Comparison of ENCODE assay signal across 27 mouse cellular contexts in genomic region chr6:48613464-48613863, GRCm38 (mm10). TPM values are rescaled to one million over a fixed set of nuclear protein-coding genes. Genes with fewer than 3 reads are reported as not detected.
DNase-seq lines count a peak whose midpoint lies in the region; ATAC-seq and TF ChIP-seq lines count a peak whose summit lies in the region.
"Had no signal": no experiment of that assay in that cellular context is flagged by ENCODE, and none has a peak within 500 bp of the region (broad histone marks: within the 10 kb centered on the region; RNA-seq: fewer than 3 reads in every experiment).

No protein-coding gene starts in this region.

- H3K4me2 ChIP-seq in heart, embryonic 13.5 days: no peak overlapping the region
- no peak overlapping the region for H3K4me2 ChIP-seq in CH12.LX (ENCODE audit: insufficient read depth, low read depth, poor library complexity, severe bottlenecking)

- H3K27me3 ChIP-seq in heart, embryonic 13.5 days (replicated peaks): no peaks in the 10 kb centered on the region
- H3K27me3 ChIP-seq in testis, adult 2 months (ENCODE audit: control insufficient read depth, insufficient read depth, low read length): no peaks in the 10 kb centered on the region
- no peaks in the 10 kb centered on the region for H3K27me3 ChIP-seq in CH12.LX (replicated peaks)
- H3K27me3 ChIP-seq: Patski had no signal

- DNase-seq in heart, adult 11 months: no peak
- no peak for DNase-seq in testis, postnatal 14 days (ENCODE audit: low spot score)
- DNase-seq in CH12.LX (ENCODE audit: extremely low read depth): no peak
- DNase-seq in right cerebral cortex, adult 18-20 months: no peak
- DNase-seq: adrenal gland, adult 2 months; adrenal gland, adult 8-10 months; adrenal gland, postnatal 10 days; adrenal gland, postnatal 14 days; adrenal gland, postnatal 25 days; adrenal gland, postnatal 36 days; B cell, adult 2 months; cerebellum, adult 11 months; cerebellum, adult 11-12 months; cerebellum, adult 18-20 months; cerebellum, adult 2 months had no signal

- dilution Hi-C loops in CH12.LX (cut with MboI; ENCODE audit: extremely low pct_ligation_motif_present, extremely low pct_unique_long_range_greater_than_20kb, low sequenced_read_pairs): no loop called here

- H3K79me2 ChIP-seq in CH12.LX (replicated peaks; ENCODE audit: control insufficient read depth, extremely low read depth, insufficient read depth, poor library complexity, severe bottlenecking): no peaks in the 10 kb centered on the region

- H3K4me1 ChIP-seq in heart, embryonic 13.5 days: peaks cover 10% of the 10 kb centered on the region
- no peaks in the 10 kb centered on the region for H3K4me1 ChIP-seq in testis, adult 2 months (ENCODE audit: control insufficient read depth, insufficient read depth, low read length)
- H3K4me1 ChIP-seq in CH12.LX (ENCODE audit: control insufficient read depth in 1 of 2, insufficient read depth in 2 of 2): peaks cover 0 to 12% of the 10 kb centered on the region in 2 experiments; a peak in 1 of 4 replicates

- no peak for TF ChIP-seq RAD21 in CH12.LX (IDR thresholded peaks at IDR 0.05; ENCODE audit: low read depth, low read length)

- no peak for TF ChIP-seq POLR2A in testis, adult 2 months (IDR thresholded peaks at IDR 0.05; ENCODE audit: control insufficient read depth, low read depth, low read length)
- TF ChIP-seq POLR2A in CH12.LX (IDR thresholded peaks at IDR 0.05; ENCODE audit: low read depth, low read length): no peak

- peaks cover 37% of the 10 kb centered on the region for H3K36me3 ChIP-seq in heart, embryonic 13.5 days
- no peaks in the 10 kb centered on the region for H3K36me3 ChIP-seq in testis, adult 2 months (ENCODE audit: control insufficient read depth, insufficient read depth, low read length)
- H3K36me3 ChIP-seq in CH12.LX (replicated peaks in 1 of 2; ENCODE audit: control insufficient read depth in 1 of 2, insufficient read depth in 1 of 2, low read length in 1 of 2): peaks cover 13 to 81% of the 10 kb centered on the region in 2 experiments
- H3K36me3 ChIP-seq: G1E had no signal

- no peak overlapping the region for H3K4me3 ChIP-seq in heart, embryonic 13.5 days
- H3K4me3 ChIP-seq in testis, adult 2 months (ENCODE audit: control insufficient read depth, low read depth, low read length): peak overlapping the region; percentile 82
- H3K4me3 ChIP-seq in CH12.LX (replicated peaks in 1 of 3; ENCODE audit: low read depth in 2 of 3, low read length in 2 of 3, poor library complexity in 1 of 3): no peak overlapping the region

- no peaks in the 10 kb centered on the region for H3K9me3 ChIP-seq in heart, embryonic 13.5 days
- no peaks in the 10 kb centered on the region for H3K9me3 ChIP-seq in CH12.LX (replicated peaks; ENCODE audit: low read length)
- H3K9me3 ChIP-seq: G1E had no signal

- in situ Hi-C loops in CH12.LX (cut with MboI; ENCODE audit: low pct_ligation_motif_present, low pct_unique_long_range_greater_than_20kb, low sequenced_read_pairs): no loop called here

- 71% methylated on average over 4 of the region's 4 CpGs for WGBS in heart, embryonic 13.5 days

- ATAC-seq in heart, embryonic 13.5 days (ENCODE audit: extremely low read depth, insufficient number of reproducible peaks, low FRiP score, low TSS enrichment): no peak
- ATAC-seq: activated CD4-positive, CD25-positive, alpha-beta regulatory T cell, adult 4 months; CD4-positive, CD25-positive, alpha-beta regulatory T cell, adult 4 months; Patski had no signal

- TF ChIP-seq CTCF in testis, adult 2 months (IDR thresholded peaks at IDR 0.05; ENCODE audit: control insufficient read depth, insufficient read depth, insufficient replicate concordance, low read depth, low read length): no peak
- TF ChIP-seq CTCF in CH12.LX (conservative IDR thresholded peaks at IDR 0.05 in 1 of 2, IDR thresholded peaks at IDR 0.05 in 1 of 2; ENCODE audit: low read depth in 2 of 2, low read length in 2 of 2): peak in 1 of 2 experiments; percentile 12; a peak in 1 of 4 replicates

- 0 out of 2 replicates have a peak overlapping the region, but pooled peaks have one; percentile 10 for H3K9ac ChIP-seq in heart, embryonic 13.5 days
- no peak overlapping the region for H3K9ac ChIP-seq in CH12.LX (ENCODE audit: insufficient read depth, low read depth)

- no peak overlapping the region for H3K27ac ChIP-seq in heart, embryonic 13.5 days (replicated peaks)
- no peak overlapping the region for H3K27ac ChIP-seq in testis, adult 2 months (ENCODE audit: control insufficient read depth, insufficient read depth, low read depth, low read length)
- H3K27ac ChIP-seq in CH12.LX (ENCODE audit: insufficient read depth, low read depth): no peak overlapping the region

- no peak for TF ChIP-seq EP300 in CH12.LX (IDR thresholded peaks at IDR 0.05; ENCODE audit: low read length)

TF ChIP-seq in CH12.LX, 34 proteins besides CTCF, POLR2A, EP300 and RAD21:
- TF ChIP-seq KAT2A (IDR thresholded peaks at IDR 0.05; ENCODE audit: insufficient replicate concordance, low read length): no peak
- TF ChIP-seq UBTF (IDR thresholded peaks at IDR 0.05; ENCODE audit: low read depth, low read length): no peak
- TF ChIP-seq JUN (IDR thresholded peaks at IDR 0.05; ENCODE audit: insufficient read depth, low read depth, low read length): no peak
- TF ChIP-seq BHLHE40 (IDR thresholded peaks at IDR 0.05; ENCODE audit: low read depth, low read length): peak; percentile 65
- TF ChIP-seq ZC3H11A (IDR thresholded peaks at IDR 0.05; ENCODE audit: low read depth, low read length): no peak
- TF ChIP-seq E2F4 (IDR thresholded peaks at IDR 0.05; ENCODE audit: insufficient replicate concordance, low read depth, low read length): no peak

RNA-seq across cellular contexts. Expression of gene Zfp775, which starts 11.6 kb away (rescaled TPM):
- polyA plus RNA-seq in heart, embryonic 13.5 days (2015; fragmentation: Nextera tagmentation; extraction: Ambion mirVana): 4.8 and 5.5 TPM in 2 replicates
- 1.8 and 1.9 TPM in 2 replicates for polyA plus RNA-seq in testis, adult 2 months (2012; rRNA removed)
- total RNA-seq in CH12.LX (2012; rRNA removed): 4.7 and 6.5 TPM in 2 replicates
- 2.6 and 3.2 TPM in 2 replicates for total RNA-seq in CH12.LX (2014; rRNA removed)
- polyA plus RNA-seq in CH12.LX (2012; ENCODE audit: insufficient read length, low read depth): 3.3 and 3.5 TPM in 2 replicates
- total RNA-seq: MEL had no signal
- polyA plus RNA-seq: G1E had no signal

RNA-seq across cellular contexts. Expression of gene AI854703, which starts 13.1 kb away (rescaled TPM):
- 1.2 TPM in 2 replicates for polyA plus RNA-seq in heart, embryonic 13.5 days (2015; fragmentation: Nextera tagmentation; extraction: Ambion mirVana)
- polyA plus RNA-seq in testis, adult 2 months (2012; rRNA removed): 0.31 TPM in 2 replicates
- total RNA-seq in CH12.LX (2012; rRNA removed) (3.5 and 5.3 TPM in 2 replicates), CH12.LX (2014; rRNA removed) (2.1 TPM in 2 replicates)
- polyA plus RNA-seq in CH12.LX (2012; ENCODE audit: insufficient read length, low read depth): 3.1 and 4.8 TPM in 2 replicates
- total RNA-seq: MEL had no signal
- polyA plus RNA-seq: G1E had no signal

RNA-seq across cellular contexts. Expression of gene Gm44965, which starts 19.7 kb away (rescaled TPM):
- not detected in 2 replicates for polyA plus RNA-seq in heart, embryonic 13.5 days (2015; fragmentation: Nextera tagmentation; extraction: Ambion mirVana)
- polyA plus RNA-seq in testis, adult 2 months (2012; rRNA removed): not detected in 2 replicates
- total RNA-seq in CH12.LX (2012; rRNA removed) (not detected in 2 replicates), CH12.LX (2014; rRNA removed) (not detected in 2 replicates)
- polyA plus RNA-seq in CH12.LX (2012; ENCODE audit: insufficient read length, low read depth): not detected in 2 replicates
- total RNA-seq: adrenal gland, adult 18-20 months; adrenal gland, adult 2 months; adrenal gland, postnatal 14 days; adrenal gland, postnatal 25 days; adrenal gland, postnatal 36 days; ES-E14; G1E; MEL had no signal
- polyA plus RNA-seq: activated CD4-positive, CD25-positive, alpha-beta regulatory T cell, adult 4 months; adrenal gland, adult 2 months; brain, embryonic 14.5 days; CD4-positive, CD25-positive, alpha-beta regulatory T cell, adult 4 months; cerebellum, adult 2 months; G1E had no signal

RNA-seq across cellular contexts. Expression of gene Repin1, which starts 19.8 kb away (rescaled TPM):
- polyA plus RNA-seq in heart, embryonic 13.5 days (2015; fragmentation: Nextera tagmentation; extraction: Ambion mirVana): 22.5 and 24.6 TPM in 2 replicates
- 16.8 and 17.8 TPM in 2 replicates for polyA plus RNA-seq in testis, adult 2 months (2012; rRNA removed)
- total RNA-seq in CH12.LX (2012; rRNA removed) (23.6 and 28.0 TPM in 2 replicates), CH12.LX (2014; rRNA removed) (11.5 and 12.8 TPM in 2 replicates)
- 9.7 and 10.7 TPM in 2 replicates for polyA plus RNA-seq in CH12.LX (2012; ENCODE audit: insufficient read length, low read depth)
- total RNA-seq: MEL had no signal
- polyA plus RNA-seq: G1E had no signal

RNA-seq across cellular contexts. Expression of gene Gm45021, which starts 24.1 kb away (rescaled TPM):
- 0.86 TPM in 1 of 2 replicates, not detected in the other for polyA plus RNA-seq in heart, embryonic 13.5 days (2015; fragmentation: Nextera tagmentation; extraction: Ambion mirVana)
- not detected in 2 replicates for polyA plus RNA-seq in testis, adult 2 months (2012; rRNA removed)
- total RNA-seq in CH12.LX (2012; rRNA removed): not detected in 2 replicates
- not detected in 2 replicates for total RNA-seq in CH12.LX (2014; rRNA removed)
- polyA plus RNA-seq in CH12.LX (2012; ENCODE audit: insufficient read length, low read depth): not detected in 2 replicates
- total RNA-seq: adrenal gland, adult 18-20 months; adrenal gland, adult 2 months; adrenal gland, adult 8-10 months; adrenal gland, postnatal 10 days; adrenal gland, postnatal 14 days; adrenal gland, postnatal 25 days; adrenal gland, postnatal 36 days; adrenal gland, postnatal 4 days; ES-E14; G1E; MEL had no signal
- polyA plus RNA-seq: activated CD4-positive, CD25-positive, alpha-beta regulatory T cell, adult 4 months; adrenal gland, adult 2 months; brain, embryonic 14.5 days; C2C12; CD4-positive, CD25-positive, alpha-beta regulatory T cell, adult 4 months; cerebellum, adult 2 months; G1E; Patski had no signal
